Mouse (Mus musculus) gonadal fat pad, adult 2 months (tissue): ENCODE measurements around the gene Pde10a. TPM values are rescaled to one million over a fixed set of nuclear protein-coding genes. Genes with fewer than 3 reads are reported as not detected.
"Not testable (repeated sequence)": the region's sequence is repeated elsewhere in the genome, so short reads cannot be mapped to it uniquely, and the experiment has no call there.

Experiments
- DNase-seq: peaks from one replicate; pipeline ENCODE4 v3.0.0-alpha.2; 2012; ENCODE audit warnings: low read depth
- polyA plus RNA-seq: library from polyadenylated mRNA; depleted of rRNA; stranded (reverse); fragments of >200 nt; gene quantifications from 2 replicates; pipeline ENCODE4 v1.2.3, GENCODE M21; 2012

The Pde10a gene
- polyA plus RNA-seq, 1 experiment: 2.1 TPM

GRCm38 (mm10) chr17:8642356-8642755 is 117.2 kb downstream of the Pde10a start:
- DNase-seq: no peak

GRCm38 (mm10) chr17:8647372-8647871 is 122.2 kb downstream of the Pde10a start:
- DNase-seq: no peak

GRCm38 (mm10) chr17:8648310-8648709 is 123.1 kb downstream of the Pde10a start:
- no peak for DNase-seq

GRCm38 (mm10) chr17:8652681-8653262 is 127.6 kb downstream of the Pde10a start:
- no peak for DNase-seq

- no peak for DNase-seq
These were observed 132.5 kb downstream of the Pde10a start for GRCm38 (mm10) chr17:8657661-8658060.

GRCm38 (mm10) chr17:8658751-8659454 is 133.7 kb downstream of the Pde10a start:
- no peak for DNase-seq

- no peak for DNase-seq
These were observed 141.7 kb downstream of the Pde10a start for GRCm38 (mm10) chr17:8666912-8667311.

- DNase-seq: no peak
These were observed 149.5 kb downstream of the Pde10a start for GRCm38 (mm10) chr17:8674651-8675050.

GRCm38 (mm10) chr17:8686356-8686755 is 161.2 kb downstream of the Pde10a start:
- DNase-seq: no peak

- DNase-seq: no peak
These were observed 162.9 kb downstream of the Pde10a start for GRCm38 (mm10) chr17:8688096-8688495.

GRCm38 (mm10) chr17:8698265-8698664 is 173.1 kb downstream of the Pde10a start:
- no peak for DNase-seq

- no peak for DNase-seq
These were observed 173.6 kb downstream of the Pde10a start for GRCm38 (mm10) chr17:8698793-8699192.

- DNase-seq: no peak
These were observed 175.9 kb downstream of the Pde10a start for GRCm38 (mm10) chr17:8701096-8701495.

GRCm38 (mm10) chr17:8702503-8702902 is 177.3 kb downstream of the Pde10a start:
- DNase-seq: no peak

GRCm38 (mm10) chr17:8708006-8708405 is 182.8 kb downstream of the Pde10a start:
- DNase-seq: no peak

GRCm38 (mm10) chr17:8712734-8713133 is 187.6 kb downstream of the Pde10a start:
- DNase-seq: not testable (repeated sequence)

GRCm38 (mm10) chr17:8720961-8721360 is 195.8 kb downstream of the Pde10a start:
- no peak for DNase-seq

- DNase-seq: no peak
These were observed 199.3 kb downstream of the Pde10a start for GRCm38 (mm10) chr17:8724464-8724974.

GRCm38 (mm10) chr17:8728646-8729045 is 203.5 kb downstream of the Pde10a start:
- DNase-seq: no peak

- DNase-seq: no peak
These were observed 204.6 kb downstream of the Pde10a start for GRCm38 (mm10) chr17:8729808-8730207.

GRCm38 (mm10) chr17:8731073-8731472 is 205.9 kb downstream of the Pde10a start:
- DNase-seq: no peak

GRCm38 (mm10) chr17:8736259-8736658 is 211.1 kb downstream of the Pde10a start:
- DNase-seq: no peak

- DNase-seq: no peak
These were observed 217.6 kb downstream of the Pde10a start for GRCm38 (mm10) chr17:8742772-8743171.
